ENCODE assay signal across 9 mouse cellular contexts in the genomic region with DNA sequence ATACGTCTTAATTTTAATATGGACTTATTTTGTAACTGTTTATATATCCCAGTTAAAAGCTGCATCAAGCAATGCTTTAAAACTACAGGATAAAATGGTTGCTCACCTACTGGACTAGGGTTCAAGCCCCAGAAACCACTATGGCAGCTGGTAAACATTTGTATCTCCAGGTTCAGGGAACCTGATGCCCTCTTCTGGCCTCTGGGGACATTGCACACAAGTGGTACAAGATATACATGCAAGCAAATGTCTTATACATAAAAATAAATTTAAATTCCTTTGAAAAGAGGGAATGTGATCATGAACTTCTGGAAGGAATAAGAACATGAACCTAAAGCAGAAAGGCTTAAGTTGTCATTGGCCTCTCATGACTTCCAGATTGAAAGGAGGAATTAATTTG.
DNase-seq lines count a peak whose midpoint lies in the region; ATAC-seq lines count a peak whose summit lies in the region.
"Had no signal": no experiment of that assay in that cellular context is flagged by ENCODE, and none has a peak within 500 bp of the region (broad histone marks: within the 10 kb centered on the region; RNA-seq: fewer than 3 reads in every experiment).

No protein-coding gene starts in this region.

- no peak overlapping the region for H3K4me3 ChIP-seq in kidney, embryonic 14.5 days (ENCODE audit: low read length)
- no peak overlapping the region for H3K4me3 ChIP-seq in embryonic facial prominence, embryonic 11.5 days (ENCODE audit: low read depth, low read length)
- H3K4me3 ChIP-seq: embryonic facial prominence, embryonic 13.5 days; myocyte had no signal

- H3K27ac ChIP-seq in kidney, embryonic 14.5 days (ENCODE audit: low read depth, low read length) = no peak overlapping the region
- H3K27ac ChIP-seq in embryonic facial prominence, embryonic 11.5 days (replicated peaks; ENCODE audit: low read depth, low read length) = no peak overlapping the region
- H3K27ac ChIP-seq: embryonic facial prominence, embryonic 13.5 days had no signal

- no peaks in the 10 kb centered on the region for H3K36me3 ChIP-seq in kidney, embryonic 14.5 days (ENCODE audit: control insufficient read depth, insufficient read depth, low read length)
- no peaks in the 10 kb centered on the region for H3K36me3 ChIP-seq in embryonic facial prominence, embryonic 11.5 days (replicated peaks; ENCODE audit: control insufficient read depth, insufficient read depth, low read depth, low read length)
- H3K36me3 ChIP-seq: embryonic facial prominence, embryonic 13.5 days had no signal

- WGBS in kidney, embryonic 14.5 days = 80% methylated on average over 1 of the region's 1 CpGs
- WGBS in embryonic facial prominence, embryonic 11.5 days = 74% methylated on average over 1 of the region's 1 CpGs

- no peak overlapping the region for H3K9ac ChIP-seq in kidney, embryonic 14.5 days (ENCODE audit: low read depth, low read length)
- H3K9ac ChIP-seq in embryonic facial prominence, embryonic 11.5 days (replicated peaks; ENCODE audit: low read length) = no peak overlapping the region
- H3K9ac ChIP-seq: embryonic facial prominence, embryonic 13.5 days had no signal

- peak; percentile 11 for DNase-seq in kidney, adult 9 months
- DNase-seq in 416B (ENCODE audit: low read depth) (peak; percentile 63), ES-CJ7 (ENCODE audit: low read depth, low spot score) (peak; percentile 51)
- DNase-seq in embryonic facial prominence, embryonic 11.5 days (ENCODE audit: low spot score) = peak; percentile 42
- DNase-seq in frontal cortex, adult 2 months (ENCODE audit: extremely low spot score in 1 of 2, low spot score in 1 of 2) = no peak
- DNase-seq in cerebellum, postnatal 36 days = no peak

- no peak overlapping the region for H3K4me2 ChIP-seq in kidney, embryonic 14.5 days (replicated peaks; ENCODE audit: low read depth, low read length)
- no peak overlapping the region for H3K4me2 ChIP-seq in embryonic facial prominence, embryonic 11.5 days (ENCODE audit: low read depth, low read length)
- H3K4me2 ChIP-seq: embryonic facial prominence, embryonic 13.5 days had no signal

- H3K4me1 ChIP-seq in kidney, embryonic 14.5 days (ENCODE audit: control insufficient read depth, insufficient read depth, low read length) = no peaks in the 10 kb centered on the region
- no peaks in the 10 kb centered on the region for H3K4me1 ChIP-seq in embryonic facial prominence, embryonic 11.5 days (ENCODE audit: control insufficient read depth, insufficient read depth, low read length)
- H3K4me1 ChIP-seq: embryonic facial prominence, embryonic 13.5 days had no signal

- ATAC-seq in kidney, embryonic 14.5 days (ENCODE audit: low FRiP score, low TSS enrichment) = no peak
- ATAC-seq in embryonic facial prominence, embryonic 11.5 days (replicated peaks; ENCODE audit: insufficient number of reproducible peaks, low FRiP score, low TSS enrichment, low read depth) = no peak

- H3K9me3 ChIP-seq in kidney, embryonic 14.5 days (ENCODE audit: control insufficient read depth, low read length) = no peaks in the 10 kb centered on the region
- H3K9me3 ChIP-seq in embryonic facial prominence, embryonic 11.5 days (replicated peaks; ENCODE audit: control insufficient read depth, low read length) = no peaks in the 10 kb centered on the region
- H3K9me3 ChIP-seq: embryonic facial prominence, embryonic 13.5 days had no signal

- no peaks in the 10 kb centered on the region for H3K27me3 ChIP-seq in kidney, embryonic 14.5 days (ENCODE audit: control insufficient read depth, insufficient read depth, low read length)
- H3K27me3 ChIP-seq in embryonic facial prominence, embryonic 11.5 days (ENCODE audit: control insufficient read depth, insufficient read depth, low read length) = no peaks in the 10 kb centered on the region
- H3K27me3 ChIP-seq: embryonic facial prominence, embryonic 13.5 days had no signal

Comparison
In these comparisons a context has a peak if more than half of its experiments do, and no peak if none do; other contexts are left out.
1. DNase-seq: peak in kidney, adult 9 months (single experiment), 416B (single experiment), ES-CJ7 (single experiment) and embryonic facial prominence, embryonic 11.5 days (single experiment); none in frontal cortex, adult 2 months (0 of 2) and cerebellum, postnatal 36 days (0 of 2).